In genomic region chr5:103755135-103755487, GRCm38 (mm10) we compare ENCODE assay signal across 8 mouse cellular contexts.
DNase-seq lines count a peak whose midpoint lies in the region; ATAC-seq and TF ChIP-seq lines count a peak whose summit lies in the region.

No protein-coding gene starts in this region.

- no peak for TF ChIP-seq POLR2A in olfactory bulb, adult 2 months (IDR thresholded peaks at IDR 0.05; ENCODE audit: insufficient read depth, low read depth, low read length)

- no peak overlapping the region for H3K27ac ChIP-seq in lung, embryonic 15.5 days
- H3K27ac ChIP-seq in forebrain, embryonic 11.5 days (ENCODE audit: low read depth, low read length), result no peak overlapping the region
- H3K27ac ChIP-seq in limb, embryonic 12.5 days, result no peak overlapping the region
- H3K27ac ChIP-seq in olfactory bulb, adult 2 months (ENCODE audit: insufficient read depth, low read depth, low read length), result no peak overlapping the region

- no peak for DNase-seq in lung, postnatal 14 days
- DNase-seq in forebrain, embryonic 11.5 days (ENCODE audit: low spot score), result no peak
- DNase-seq in cerebellum, postnatal 4 days (ENCODE audit: low spot score in 2 of 2), result no peak
- DNase-seq in spleen, postnatal 10 days (ENCODE audit: low spot score in 2 of 2), result no peak
- no peak for DNase-seq in gastrocnemius, postnatal 14 days

- WGBS in lung, embryonic 15.5 days, result 39% methylated on average over 3 of the region's 3 CpGs
- WGBS in forebrain, embryonic 11.5 days, result 50% methylated on average over 3 of the region's 3 CpGs
- WGBS in limb, embryonic 12.5 days, result 56% methylated on average over 3 of the region's 3 CpGs
- WGBS in olfactory bulb, adult 2 months, result 45% methylated on average over 3 of the region's 3 CpGs

- H3K9me3 ChIP-seq in lung, embryonic 15.5 days, result no peaks in the 10 kb centered on the region
- H3K9me3 ChIP-seq in forebrain, embryonic 11.5 days (ENCODE audit: control insufficient read depth, low read length), result no peaks in the 10 kb centered on the region
- no peaks in the 10 kb centered on the region for H3K9me3 ChIP-seq in limb, embryonic 12.5 days

- intact Hi-C loops in gastrocnemius, postnatal 14 days (cut with DNase I; ENCODE audit: low total_unique reads), result no loop called here

- H3K9ac ChIP-seq in lung, embryonic 15.5 days, result peak overlapping the region; percentile 64; the same call in 1 of the 2 replicates
- H3K9ac ChIP-seq in forebrain, embryonic 11.5 days (ENCODE audit: low read length), result peak overlapping the region; percentile 81; the same call in 1 of the 2 replicates
- H3K9ac ChIP-seq in limb, embryonic 12.5 days (replicated peaks), result no peak overlapping the region; the same call in 1 of the 2 replicates

- peak overlapping the region; percentile 84 for H3K4me3 ChIP-seq in lung, embryonic 15.5 days
- no peak overlapping the region; the same call in 1 of the 2 replicates for H3K4me3 ChIP-seq in forebrain, embryonic 11.5 days (ENCODE audit: low read depth, low read length)
- peak overlapping the region; percentile 72 for H3K4me3 ChIP-seq in limb, embryonic 12.5 days (replicated peaks)
- H3K4me3 ChIP-seq in olfactory bulb, adult 2 months (ENCODE audit: insufficient read depth, low read depth, low read length), result peak overlapping the region; percentile 38; the same call in 1 of the 2 replicates

- peaks cover 32% of the 10 kb centered on the region for H3K4me1 ChIP-seq in lung, embryonic 15.5 days
- peaks cover 2% of the 10 kb centered on the region; the same call in 1 of the 2 replicates for H3K4me1 ChIP-seq in forebrain, embryonic 11.5 days (replicated peaks; ENCODE audit: control insufficient read depth, insufficient read depth, low read length)
- H3K4me1 ChIP-seq in limb, embryonic 12.5 days (replicated peaks), result peaks cover 39% of the 10 kb centered on the region
- peaks cover 8% of the 10 kb centered on the region; the same call in 1 of the 2 replicates for H3K4me1 ChIP-seq in olfactory bulb, adult 2 months (ENCODE audit: control insufficient read depth, insufficient read depth, low read length)

- H3K36me3 ChIP-seq in lung, embryonic 15.5 days, result no peaks in the 10 kb centered on the region
- H3K36me3 ChIP-seq in forebrain, embryonic 11.5 days (ENCODE audit: control insufficient read depth, insufficient read depth, low read length), result no peaks in the 10 kb centered on the region
- no peaks in the 10 kb centered on the region for H3K36me3 ChIP-seq in limb, embryonic 12.5 days

- peak overlapping the region; percentile 90 for H3K4me2 ChIP-seq in lung, embryonic 15.5 days
- H3K4me2 ChIP-seq in forebrain, embryonic 11.5 days (ENCODE audit: low read depth, low read length, severe bottlenecking), result peak overlapping the region; percentile 77
- H3K4me2 ChIP-seq in limb, embryonic 12.5 days, result peak overlapping the region; percentile 79

- ATAC-seq in lung, embryonic 15.5 days (ENCODE audit: borderline replicate concordance, extremely low read depth, low FRiP score, low TSS enrichment), result no peak
- no peak for ATAC-seq in forebrain, embryonic 11.5 days (replicated peaks; ENCODE audit: low FRiP score)
- no peak for ATAC-seq in limb, embryonic 12.5 days (ENCODE audit: insufficient number of reproducible peaks, insufficient read depth, low FRiP score, low TSS enrichment, low read depth)

- no peak for TF ChIP-seq CTCF in olfactory bulb, adult 2 months (IDR thresholded peaks at IDR 0.05; ENCODE audit: insufficient read depth, low read depth, low read length)

- no peaks in the 10 kb centered on the region for H3K27me3 ChIP-seq in lung, embryonic 15.5 days
- H3K27me3 ChIP-seq in forebrain, embryonic 11.5 days (ENCODE audit: control insufficient read depth, insufficient read depth, low read length), result no peaks in the 10 kb centered on the region
- peaks cover 14% of the 10 kb centered on the region; the same call in 1 of the 2 replicates for H3K27me3 ChIP-seq in limb, embryonic 12.5 days
